Mouse (Mus musculus) CH12.LX (cell line): ENCODE results near the gene Alk.

ENCODE experiments used
- CTCF ChIP-seq, 2 experiments: IDR thresholded peaks in 1 of 2; conservative IDR thresholded peaks in 1 of 2; 2 replicates each; pipeline ENCODE4 v1.5.1; 2011 to 2012; ENCODE audit warnings: low read depth in 2 of 2, low read length in 2 of 2, improper control_type of control experiment in 1 of 2, inconsistent platforms in 1 of 2, mild to moderate bottlenecking in 1 of 2, moderate library complexity in 1 of 2
- E2F4 ChIP-seq: IDR thresholded peaks from 2 replicates; pipeline ENCODE4 v1.6.1; 2011; ENCODE audit warnings: low read depth, low read length, improper control_type of control experiment; ENCODE audit not compliant: insufficient replicate concordance
- ELF1 ChIP-seq: IDR thresholded peaks from 2 replicates; pipeline ENCODE4 v1.6.1; 2014; ENCODE audit warnings: low read depth, mild to moderate bottlenecking, inconsistent platforms, low read length, improper control_type of control experiment
- EP300 ChIP-seq: IDR thresholded peaks from 2 replicates; pipeline ENCODE4 v1.6.1; 2011; ENCODE audit warnings: low read length, improper control_type of control experiment
- HCFC1 ChIP-seq: IDR thresholded peaks from 2 replicates; pipeline ENCODE4 v1.6.1; 2012; ENCODE audit warnings: low read depth, mild to moderate bottlenecking, inconsistent platforms, low read length, improper control_type of control experiment
- POLR2A ChIP-seq: IDR thresholded peaks from 2 replicates; pipeline ENCODE4 v1.6.1; 2011; ENCODE audit warnings: low read depth, mild to moderate bottlenecking, improper control_type of control experiment, low read length
- SMC3 ChIP-seq: IDR thresholded peaks from 2 replicates; pipeline ENCODE4 v1.6.1; 2011; ENCODE audit warnings: low read depth, low read length, improper control_type of control experiment
- UBTF ChIP-seq: IDR thresholded peaks from 2 replicates; pipeline ENCODE4 v1.6.1; 2012; ENCODE audit warnings: low read depth, mild to moderate bottlenecking, inconsistent platforms, low read length, improper control_type of control experiment, moderate library complexity
- ZC3H11A ChIP-seq: IDR thresholded peaks from 2 replicates; pipeline ENCODE4 v1.6.1; 2012; ENCODE audit warnings: low read depth, mild to moderate bottlenecking, inconsistent platforms, low read length, improper control_type of control experiment
- ZMIZ1 ChIP-seq: IDR thresholded peaks from 2 replicates; pipeline ENCODE4 v1.6.1; 2012; ENCODE audit warnings: low read depth, mild to moderate bottlenecking, inconsistent platforms, low read length, improper control_type of control experiment

DNA sequence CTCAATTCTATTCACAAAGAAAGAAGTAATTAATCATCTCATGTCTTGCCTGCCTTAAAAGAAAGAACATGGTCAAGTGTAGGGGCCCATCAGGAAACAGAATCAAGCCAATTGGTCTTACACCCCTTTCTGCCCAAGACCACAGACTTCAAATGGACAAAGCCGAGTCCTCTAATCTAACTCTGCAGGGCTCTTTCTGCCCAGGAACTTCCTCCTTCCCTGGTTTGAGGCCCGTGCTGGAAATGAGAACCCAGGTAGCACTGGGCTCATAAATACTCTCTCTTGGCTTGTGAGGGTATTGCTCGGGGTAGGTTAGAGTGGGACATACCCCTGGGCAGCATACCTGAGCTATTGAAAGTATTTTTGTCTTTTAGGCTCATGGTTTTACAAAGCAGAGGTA lies 451.4 kb downstream of the Alk start:
- no peak for TF ChIP-seq CTCF (conservative IDR thresholded peaks at IDR 0.05 in 1 of 2, IDR thresholded peaks at IDR 0.05 in 1 of 2; ENCODE audit: low read depth in 2 of 2, low read length in 2 of 2)
- TF ChIP-seq SMC3, result no peak
- TF ChIP-seq POLR2A, result no peak
- no peak for TF ChIP-seq ZMIZ1
- TF ChIP-seq ZC3H11A, result no peak
- TF ChIP-seq ELF1, result no peak
- TF ChIP-seq HCFC1, result no peak
- no peak for TF ChIP-seq E2F4
- TF ChIP-seq EP300, result no peak
- no peak for TF ChIP-seq UBTF
